Mouse (Mus musculus): ENCODE results near the gene Gramd1b.

The Gramd1b gene

GRCm38 (mm10) chr9:40531027-40531621 is at the start of gene Gramd1b:
TSS of gene Gramd1b (minus strand) at chr9:40531383.
- peak; percentile 56 to 82 for DNase-seq (ENCODE audit: inconsistent age in 2 of 2, low spot score in 1 of 2)

GRCm38 (mm10) chr9:40578726-40579625 is 47.8 kb upstream of the Gramd1b start:
- DNase-seq (ENCODE audit: inconsistent age in 2 of 2, low spot score in 1 of 2): no peak

- DNase-seq (ENCODE audit: inconsistent age in 2 of 2, low spot score in 1 of 2): no peak
These were observed 45.9 kb upstream of the Gramd1b start for GRCm38 (mm10) chr9:40577132-40577531.

- DNase-seq (ENCODE audit: inconsistent age in 2 of 2, low spot score in 1 of 2): peak; percentile 71 to 88
These were observed 44.1 kb upstream of the Gramd1b start for GRCm38 (mm10) chr9:40575053-40575985.

GRCm38 (mm10) chr9:40571280-40571679 is 40.1 kb upstream of the Gramd1b start:
- no peak for DNase-seq (ENCODE audit: inconsistent age in 2 of 2, low spot score in 1 of 2)

- DNase-seq (ENCODE audit: inconsistent age in 2 of 2, low spot score in 1 of 2): peak in 1 of 2 experiments; percentile 81
These were observed 36.9 kb upstream of the Gramd1b start for GRCm38 (mm10) chr9:40568070-40568469.

GRCm38 (mm10) chr9:40563750-40564149 is 32.6 kb upstream of the Gramd1b start:
- no peak for DNase-seq (ENCODE audit: inconsistent age in 2 of 2, low spot score in 1 of 2)

GRCm38 (mm10) chr9:40559646-40560045 is 28.5 kb upstream of the Gramd1b start:
- no peak for DNase-seq (ENCODE audit: inconsistent age in 2 of 2, low spot score in 1 of 2)

GRCm38 (mm10) chr9:40557796-40558195 is 26.6 kb upstream of the Gramd1b start:
- no peak for DNase-seq (ENCODE audit: inconsistent age in 2 of 2, low spot score in 1 of 2)

GRCm38 (mm10) chr9:40556396-40556795 is 25.2 kb upstream of the Gramd1b start:
- DNase-seq (ENCODE audit: inconsistent age in 2 of 2, low spot score in 1 of 2): peak in 1 of 2 experiments; percentile 64

- DNase-seq (ENCODE audit: inconsistent age in 2 of 2, low spot score in 1 of 2): no peak
These were observed 24.1 kb upstream of the Gramd1b start for GRCm38 (mm10) chr9:40555243-40555642.

GRCm38 (mm10) chr9:40547876-40548275 is 16.7 kb upstream of the Gramd1b start:
- DNase-seq (ENCODE audit: inconsistent age in 2 of 2, low spot score in 1 of 2): peak in 1 of 2 experiments; percentile 76

GRCm38 (mm10) chr9:40545193-40545592 is 14.0 kb upstream of the Gramd1b start:
- DNase-seq (ENCODE audit: inconsistent age in 2 of 2, low spot score in 1 of 2): no peak

GRCm38 (mm10) chr9:40539588-40540140 is 8.5 kb upstream of the Gramd1b start:
- no peak for DNase-seq (ENCODE audit: inconsistent age in 2 of 2, low spot score in 1 of 2)

- peak; percentile 33 to 64 for DNase-seq (ENCODE audit: inconsistent age in 2 of 2, low spot score in 1 of 2)
These were observed 6.5 kb upstream of the Gramd1b start for GRCm38 (mm10) chr9:40537708-40538105.

GRCm38 (mm10) chr9:40537044-40537707 is 6.0 kb upstream of the Gramd1b start:
- no peak for DNase-seq (ENCODE audit: inconsistent age in 2 of 2, low spot score in 1 of 2)

GRCm38 (mm10) chr9:40530536-40530935 is 647 bp downstream of the Gramd1b start:
- peak in 1 of 2 experiments; percentile 61 for DNase-seq (ENCODE audit: inconsistent age in 2 of 2, low spot score in 1 of 2)

GRCm38 (mm10) chr9:40528733-40529132 is 2.5 kb downstream of the Gramd1b start:
- no peak for DNase-seq (ENCODE audit: inconsistent age in 2 of 2, low spot score in 1 of 2)

GRCm38 (mm10) chr9:40526928-40527327 is 4.3 kb downstream of the Gramd1b start:
- peak in 1 of 2 experiments; percentile 47 for DNase-seq (ENCODE audit: inconsistent age in 2 of 2, low spot score in 1 of 2)

- DNase-seq (ENCODE audit: inconsistent age in 2 of 2, low spot score in 1 of 2): no peak
These were observed 9.0 kb downstream of the Gramd1b start for GRCm38 (mm10) chr9:40522156-40522555.

All from adrenal gland, adult (tissue).